Mouse (Mus musculus) hindbrain, embryonic 16.5 days (tissue): ENCODE results near the gene Rita1. TPM values are rescaled to one million over a fixed set of nuclear protein-coding genes. Genes with fewer than 3 reads are reported as not detected.
A peak's percentile ranks its signal among the peaks of the same experiment; 100 is the strongest.

Experiments used
- ATAC-seq: fragments of 200-750 bp; cut with Nextera tagmentation; 2 replicates; pipeline ENCODE4 v1.8.0; 2017; ENCODE audit warnings: moderate TSS enrichment, moderate library complexity
- H3K27ac ChIP-seq: fragments of 300-500 bp; sonication (generic); 2 replicates; pipeline ENCODE4 v1.5.1; 2014; ENCODE audit warnings: low read depth, mild to moderate bottlenecking, control low read depth, low read length, moderate library complexity
- H3K27me3 ChIP-seq: fragments of 300-500 bp; sonication (generic); replicated peaks from 2 replicates; pipeline ENCODE4 v1.6.1; 2014; ENCODE audit warnings: low read length; ENCODE audit not compliant: control insufficient read depth, insufficient read depth
- H3K36me3 ChIP-seq: fragments of 300-500 bp; sonication (generic); 2 replicates; pipeline ENCODE4 v1.6.1; 2014; ENCODE audit warnings: mild to moderate bottlenecking, low read length, moderate library complexity, mixed read lengths; ENCODE audit not compliant: control insufficient read depth, insufficient read depth
- H3K4me1 ChIP-seq: fragments of 300-500 bp; sonication (generic); 2 replicates; pipeline ENCODE4 v1.6.1; 2014; ENCODE audit warnings: low read depth, low read length; ENCODE audit not compliant: control insufficient read depth, insufficient read depth
- H3K4me2 ChIP-seq: fragments of 300-500 bp; sonication (generic); 2 replicates; pipeline ENCODE4 v1.6.1; 2014; ENCODE audit warnings: mild to moderate bottlenecking, low read length, control low read depth, moderate library complexity
- H3K4me3 ChIP-seq: fragments of 300-500 bp; sonication (generic); 2 replicates; pipeline ENCODE4 v1.5.1; 2014; ENCODE audit warnings: mild to moderate bottlenecking, low read length, control low read depth, moderate library complexity
- H3K9ac ChIP-seq: fragments of 300-500 bp; sonication (generic); 2 replicates; pipeline ENCODE4 v1.6.1; 2014; ENCODE audit warnings: low read depth, mild to moderate bottlenecking, control low read depth, low read length, moderate library complexity
- H3K9me3 ChIP-seq: fragments of 300-500 bp; sonication (generic); 2 replicates; pipeline ENCODE4 v1.6.1; 2014; ENCODE audit warnings: mild to moderate bottlenecking, low read length, moderate library complexity; ENCODE audit not compliant: control insufficient read depth
- WGBS: fragments of 180-500 bp; shearing (Covaris S2); extraction: QIAGEN DNeasy Blood & Tissue Kit; methylation state at CpG from one replicate; pipeline ENCODE4 v1.1.7; 2014; 5-methylcytosine and 5-hydroxymethylcytosine counted together
- polyA plus RNA-seq: library from polyadenylated mRNA; unstranded; fragments of >200 nt; fragmentation: Nextera tagmentation; extraction: Ambion mirVana; gene quantifications from 2 replicates; pipeline ENCODE4 v1.2.1, GENCODE M21; 2015

Rita1 gene
- polyA plus RNA-seq: 29.3 and 33.7 TPM in 2 replicates

DNA sequence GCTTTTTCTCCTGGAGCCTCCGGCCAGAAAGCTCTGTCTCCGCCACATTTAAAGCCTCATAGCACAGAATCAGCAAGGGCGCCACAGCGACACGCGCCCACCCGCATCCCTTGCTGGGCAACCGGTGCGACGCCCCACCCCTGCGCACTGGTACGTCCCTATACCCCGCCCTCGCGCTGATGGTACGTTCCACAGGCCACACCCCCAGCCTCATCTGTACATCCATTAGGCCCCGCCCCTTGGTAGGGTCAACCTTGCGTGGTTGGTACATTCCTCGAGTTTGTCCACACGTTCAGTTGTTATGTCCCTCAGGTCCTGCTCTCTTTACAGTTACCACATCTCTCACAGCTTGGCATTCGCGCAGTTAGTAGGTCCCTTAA, at the start of gene Rita1, which contains the start of gene Ddx54:
Gene Rita1 (minus strand): TSS at position 148 of the 380 bp plus-strand sequence.
Gene Ddx54 (plus strand): TSS at position 298 of the 380 bp plus-strand sequence.
- Histone ChIP-seq H3K4me3 (peak within 1 kb of the TSS; percentile 84), H3K36me3 (peaks cover 5% of the 10 kb centered on the region; the same call in 1 of the 2 replicates), H3K27ac (peak within 1 kb of the TSS; percentile 91), H3K9me3 (no peaks in the 10 kb centered on the region), H3K4me1 (peaks cover 17% of the 10 kb centered on the region), H3K9ac (peak within 1 kb of the TSS; percentile 78), H3K27me3 (no peaks in the 10 kb centered on the region), H3K4me2 (peak within 1 kb of the TSS; percentile 90)
- 0% methylated on average over 22 of the region's 22 CpGs for WGBS
- ATAC-seq: peak; percentile 83

DNA sequence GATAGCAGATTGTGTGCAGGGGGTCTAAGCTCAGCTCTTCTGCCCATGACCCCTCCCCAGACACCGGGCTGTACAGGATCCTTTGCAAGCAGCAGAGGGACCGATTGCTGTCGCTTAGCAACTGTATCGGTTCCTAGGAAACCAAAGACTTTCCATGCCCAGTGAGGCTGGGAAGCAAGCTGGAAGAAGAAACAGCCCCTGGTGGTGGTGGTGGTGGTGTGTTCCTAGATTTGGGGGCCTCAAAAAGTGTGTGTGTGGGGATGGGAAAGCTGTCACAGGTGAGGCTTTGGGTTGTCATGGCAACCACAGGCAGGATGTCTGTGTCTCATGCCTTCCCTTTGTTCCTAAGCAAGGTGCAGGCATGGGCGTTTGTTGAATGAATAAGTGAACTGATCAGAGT, 48.4 kb upstream of the Rita1 start:
- 17% methylated on average over 5 of the region's 5 CpGs for WGBS
- ATAC-seq: peak; percentile 85
- no peak overlapping the region for H3K4me2 ChIP-seq
- H3K9ac ChIP-seq: peak overlapping the region; percentile 24
- H3K4me1 ChIP-seq: peaks cover 7% of the 10 kb centered on the region
- no peak overlapping the region for H3K4me3 ChIP-seq
- H3K27ac ChIP-seq: peak overlapping the region; percentile 73
- no peaks in the 10 kb centered on the region for H3K9me3 ChIP-seq
- no peaks in the 10 kb centered on the region for H3K36me3 ChIP-seq
- H3K27me3 ChIP-seq: no peaks in the 10 kb centered on the region

DNA sequence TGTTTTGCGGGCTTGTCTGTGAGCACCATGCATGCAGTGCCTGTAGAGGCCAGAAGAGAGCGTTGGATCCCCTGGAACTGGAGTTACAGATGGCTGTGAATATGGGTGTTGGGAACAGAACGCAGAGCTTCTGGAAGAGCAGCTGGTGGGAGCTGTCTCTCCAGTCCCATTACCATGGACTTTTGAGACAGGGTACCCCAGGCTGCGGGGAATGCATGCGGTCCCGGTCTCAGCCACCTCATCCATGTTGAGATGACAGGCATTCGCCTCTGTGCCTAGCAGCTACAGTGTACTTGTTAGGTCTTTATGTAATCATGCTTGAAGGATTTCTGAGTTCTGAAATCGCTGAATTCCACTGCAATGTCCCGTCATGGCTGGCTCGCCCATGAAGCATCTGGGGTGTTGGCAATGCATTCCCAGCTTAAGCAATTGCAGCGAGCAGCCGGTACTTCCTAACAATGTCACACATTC, 43.9 kb upstream of the Rita1 start:
- ATAC-seq: no peak
- Histone ChIP-seq H3K27me3 (0 out of 2 replicates have a peak, but pooled peaks cover 4% of the 10 kb centered on the region), H3K27ac (no peak overlapping the region), H3K4me2 (no peak overlapping the region), H3K9ac (no peak overlapping the region), H3K36me3 (no peaks in the 10 kb centered on the region), H3K4me3 (no peak overlapping the region), H3K9me3 (no peaks in the 10 kb centered on the region), H3K4me1 (peaks cover 7% of the 10 kb centered on the region)
- 78% methylated on average over 12 of the region's 12 CpGs for WGBS

DNA sequence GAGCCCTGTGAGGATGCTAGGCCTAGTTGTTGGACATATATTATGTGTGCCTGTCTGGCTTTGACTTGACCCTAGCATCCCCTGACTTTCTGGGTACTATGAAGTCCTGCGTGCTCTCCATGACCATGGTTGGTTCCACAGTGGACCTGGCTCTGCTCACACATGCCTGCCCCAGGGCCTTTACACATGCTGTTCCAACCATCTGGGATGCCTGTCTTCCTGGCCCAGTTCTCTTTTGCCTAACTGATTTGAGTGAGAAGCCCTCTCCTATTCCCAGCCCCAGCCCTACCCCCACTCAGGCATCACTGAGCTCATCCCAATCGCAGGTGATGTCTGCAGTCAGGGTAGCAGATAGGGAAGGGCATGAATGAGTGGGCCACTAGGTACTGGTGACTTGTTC, 41.5 kb upstream of the Rita1 start:
- H3K4me3 ChIP-seq: no peak overlapping the region
- H3K9me3 ChIP-seq: no peaks in the 10 kb centered on the region
- H3K9ac ChIP-seq: no peak overlapping the region
- ATAC-seq: no peak
- H3K36me3 ChIP-seq: no peaks in the 10 kb centered on the region
- 83% methylated on average over 2 of the region's 2 CpGs for WGBS
- no peak overlapping the region for H3K4me2 ChIP-seq
- no peak overlapping the region for H3K27ac ChIP-seq
- peaks cover 21% of the 10 kb centered on the region for H3K27me3 ChIP-seq
- H3K4me1 ChIP-seq: peaks cover 6% of the 10 kb centered on the region

DNA sequence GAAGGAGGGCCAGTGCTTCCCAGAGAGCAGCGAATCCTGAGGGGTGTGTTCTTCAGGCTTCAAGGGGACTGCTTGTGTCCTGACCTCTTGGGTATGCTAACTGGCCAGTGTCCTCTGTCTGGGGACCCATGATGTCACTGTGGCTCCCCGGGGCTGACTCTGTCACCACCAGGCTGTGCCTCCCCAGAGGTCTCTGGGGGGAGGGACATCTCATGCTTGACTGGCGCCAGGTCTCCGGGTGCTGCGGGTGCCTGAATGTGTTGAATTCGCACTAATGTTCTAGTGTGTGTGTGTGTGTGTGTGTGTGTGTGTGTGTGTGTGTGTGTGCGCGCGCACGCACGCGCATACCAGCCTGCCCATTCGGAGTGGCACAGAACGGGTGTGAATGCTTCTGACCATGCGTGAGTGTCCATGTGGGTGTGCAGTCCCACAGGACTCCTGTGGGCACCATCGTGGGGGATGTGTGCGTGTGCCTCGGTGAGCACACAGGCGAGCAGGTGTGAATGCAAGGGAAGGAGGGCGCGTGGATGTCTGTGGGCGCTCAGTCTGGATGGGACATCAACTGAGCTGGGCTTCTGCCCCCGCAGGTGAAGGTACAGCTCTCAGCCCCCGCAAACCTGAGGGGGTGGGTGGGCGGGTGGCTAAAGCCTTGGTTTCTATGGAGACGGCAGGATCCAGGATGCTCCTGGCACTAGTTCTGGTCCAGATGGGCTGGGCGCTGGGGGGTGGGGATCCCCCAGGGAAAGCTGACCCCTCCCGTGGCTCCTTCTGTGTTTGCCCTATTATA, 40.7 kb upstream of the Rita1 start:
- Histone ChIP-seq H3K4me2 (no peak overlapping the region), H3K27me3 (peaks cover 25% of the 10 kb centered on the region), H3K9me3 (no peaks in the 10 kb centered on the region), H3K4me1 (peaks cover 13% of the 10 kb centered on the region), H3K4me3 (no peak overlapping the region), H3K9ac (no peak overlapping the region), H3K36me3 (no peaks in the 10 kb centered on the region), H3K27ac (no peak overlapping the region)
- ATAC-seq: no peak
- 76% methylated on average over 28 of the region's 28 CpGs for WGBS

DNA sequence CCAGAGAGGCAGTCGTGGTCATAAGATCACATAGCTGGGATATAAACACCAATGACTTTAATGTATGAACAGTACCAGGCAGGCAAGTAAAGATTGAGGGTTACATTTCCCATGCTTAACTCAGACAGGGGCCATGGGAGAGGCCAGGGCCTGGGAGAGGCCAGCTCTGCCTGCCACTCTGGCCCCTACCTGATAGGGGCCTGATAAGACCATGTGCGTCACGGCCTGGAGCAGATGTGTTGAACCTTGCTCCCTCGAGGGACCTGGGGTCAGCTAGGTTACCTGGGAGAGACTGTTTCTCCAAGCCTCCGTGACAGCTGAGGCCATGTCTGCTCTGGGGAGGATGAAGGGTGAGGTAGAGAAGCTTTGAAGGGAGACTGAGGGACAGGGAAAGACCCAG, 38.8 kb upstream of the Rita1 start:
- no peak overlapping the region for H3K4me3 ChIP-seq
- ATAC-seq: no peak
- WGBS: 81% methylated on average over 5 of the region's 5 CpGs
- H3K4me2 ChIP-seq: no peak overlapping the region
- H3K4me1 ChIP-seq: peaks cover 13% of the 10 kb centered on the region
- no peak overlapping the region for H3K27ac ChIP-seq
- peaks cover 29% of the 10 kb centered on the region for H3K27me3 ChIP-seq
- no peak overlapping the region for H3K9ac ChIP-seq
- no peaks in the 10 kb centered on the region for H3K36me3 ChIP-seq
- no peaks in the 10 kb centered on the region for H3K9me3 ChIP-seq

DNA sequence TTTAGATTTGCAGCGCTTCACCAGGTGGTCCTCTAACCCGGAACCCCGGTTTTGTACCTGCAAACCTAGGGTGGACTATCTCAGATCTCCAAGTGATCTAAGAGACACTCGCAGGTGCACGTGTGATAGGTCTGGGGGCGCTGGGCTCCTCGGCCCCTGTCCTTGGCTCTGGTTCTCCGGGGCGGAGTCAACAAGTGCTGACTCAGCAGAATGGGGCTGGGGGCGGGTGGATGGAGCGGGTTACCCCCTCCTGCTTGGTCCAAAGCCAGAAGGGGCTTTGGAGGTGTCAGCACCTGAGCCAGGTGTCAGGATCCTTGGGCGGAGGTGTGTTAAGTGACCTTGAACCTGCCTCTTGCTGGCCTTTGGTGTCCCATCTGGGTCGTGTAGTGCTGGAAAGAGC, 37.5 kb upstream of the Rita1 start:
- WGBS: 29% methylated on average over 13 of the region's 13 CpGs
- Histone ChIP-seq H3K4me2 (no peak overlapping the region), H3K9me3 (no peaks in the 10 kb centered on the region), H3K9ac (no peak overlapping the region), H3K27me3 (peaks cover 30% of the 10 kb centered on the region), H3K27ac (no peak overlapping the region), H3K4me1 (peaks cover 13% of the 10 kb centered on the region), H3K36me3 (no peaks in the 10 kb centered on the region), H3K4me3 (no peak overlapping the region)
- no peak for ATAC-seq

DNA sequence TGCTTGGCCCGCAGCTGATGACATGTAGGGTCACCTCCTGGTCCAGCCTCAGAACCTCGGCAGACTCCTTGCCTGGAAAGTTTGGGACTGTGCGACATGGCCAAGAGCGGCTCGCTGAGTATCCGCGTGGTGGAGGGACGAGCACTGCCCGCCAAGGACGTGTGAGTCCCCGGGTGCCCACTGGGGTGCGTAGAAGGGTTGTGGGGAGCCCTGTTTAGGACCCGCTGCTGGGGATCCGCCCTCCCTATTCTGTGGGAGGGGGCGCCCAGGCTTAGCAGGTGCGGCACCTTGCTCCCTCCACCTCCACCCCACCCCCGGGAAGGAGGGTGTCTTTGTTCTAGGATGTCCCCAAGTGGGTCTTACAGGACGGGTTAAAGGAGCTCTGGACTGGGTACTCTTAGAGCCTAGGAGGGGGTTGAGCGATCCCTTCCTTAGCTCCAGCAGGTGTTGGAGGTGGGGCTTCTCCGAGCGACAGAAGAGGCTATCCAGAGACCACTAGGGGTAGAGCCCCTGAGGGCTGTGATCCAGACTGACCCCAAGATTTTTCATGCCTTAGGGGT, 37.1 kb upstream of the Rita1 start:
- H3K27ac ChIP-seq: no peak overlapping the region
- peak overlapping the region; percentile 31 for H3K4me3 ChIP-seq
- H3K9me3 ChIP-seq: no peaks in the 10 kb centered on the region
- peak overlapping the region; percentile 59 for H3K4me2 ChIP-seq
- peaks cover 30% of the 10 kb centered on the region for H3K27me3 ChIP-seq
- WGBS: 6% methylated on average over 20 of the region's 21 CpGs
- peak; percentile 49; the same call in 1 of the 2 replicates for ATAC-seq
- no peaks in the 10 kb centered on the region for H3K36me3 ChIP-seq
- peaks cover 13% of the 10 kb centered on the region for H3K4me1 ChIP-seq
- 0 out of 2 replicates have a peak overlapping the region, but pooled peaks have one; percentile 5 for H3K9ac ChIP-seq
